Mouse (Mus musculus) stomach, postnatal 0 days (tissue): ENCODE results near the gene Ahr. TPM values are rescaled to one million over a fixed set of nuclear protein-coding genes. Genes with fewer than 3 reads are reported as not detected.

Experiments
- ATAC-seq: fragments of 200-750 bp; cut with Nextera tagmentation; 2 replicates; pipeline ENCODE4 v1.8.0; 2017; ENCODE audit not compliant: low FRiP score, low TSS enrichment
- DNase-seq: peaks from one replicate; pipeline ENCODE4 v3.0.0-alpha.2; 2016; ENCODE audit warnings: low spot score
- H3K27ac ChIP-seq: fragments of 300-500 bp; sonication (generic); replicated peaks from 2 replicates; pipeline ENCODE4 v1.5.1; 2014; ENCODE audit warnings: mild to moderate bottlenecking, control low read depth
- H3K27me3 ChIP-seq: fragments of 300-500 bp; sonication (generic); 2 replicates; pipeline ENCODE4 v1.6.1; 2014; ENCODE audit warnings: low read length; ENCODE audit not compliant: control insufficient read depth, insufficient read depth
- H3K36me3 ChIP-seq: fragments of 300-500 bp; sonication (generic); 2 replicates; pipeline ENCODE4 v1.6.1; 2014; ENCODE audit warnings: low read length, mixed read lengths; ENCODE audit not compliant: control insufficient read depth, insufficient read depth
- H3K4me1 ChIP-seq: fragments of 300-500 bp; sonication (generic); replicated peaks from 2 replicates; pipeline ENCODE4 v1.6.1; 2014; ENCODE audit warnings: antibody characterized with exemption; ENCODE audit not compliant: control insufficient read depth, insufficient read depth
- H3K4me2 ChIP-seq: fragments of 300-500 bp; sonication (generic); replicated peaks from 2 replicates; pipeline ENCODE4 v1.6.1; 2014; ENCODE audit warnings: low read depth, mild to moderate bottlenecking, control low read depth, moderate library complexity
- H3K4me3 ChIP-seq: fragments of 300-500 bp; sonication (generic); 2 replicates; pipeline ENCODE4 v1.5.1; 2014; ENCODE audit warnings: low read depth, low read length, control low read depth
- H3K9ac ChIP-seq: fragments of 300-500 bp; sonication (generic); 2 replicates; pipeline ENCODE4 v1.6.1; 2014; ENCODE audit warnings: mild to moderate bottlenecking, low read length, control low read depth, mixed read lengths
- H3K9me3 ChIP-seq: fragments of 300-500 bp; sonication (generic); 2 replicates; pipeline ENCODE4 v1.6.1; 2016; ENCODE audit warnings: low read length; ENCODE audit not compliant: control insufficient read depth
- CTCF ChIP-seq: IDR thresholded peaks from 2 replicates; pipeline ENCODE4 v1.5.1; 2016; ENCODE audit warnings: antibody characterized with exemption, low read depth, mild to moderate bottlenecking, moderate library complexity
- EP300 ChIP-seq: optimal IDR thresholded peaks from 2 replicates; pipeline ENCODE3; 2016; ENCODE audit warnings: antibody characterized with exemption
- whole genome bisulfite sequencing: fragments of 180-500 bp; shearing (Covaris S2); extraction: QIAGEN DNeasy Blood & Tissue Kit; methylation state at CpG from one replicate; pipeline ENCODE4 v1.1.7; 2014; 5-methylcytosine and 5-hydroxymethylcytosine counted together
- polyA plus RNA-seq: library from polyadenylated mRNA; unstranded; fragments of >200 nt; fragmentation: Nextera tagmentation; extraction: Ambion mirVana; gene quantifications from 2 replicates; pipeline ENCODE4 v1.2.1, GENCODE M21; 2015

Ahr gene
- 8.2 and 9.2 TPM in 2 replicates for polyA plus RNA-seq

GRCm38 (mm10) chr12:35534754-35535236 is at the start of gene Ahr:
Gene Ahr (minus strand): TSS chr12:35535038.
- H3K27me3 ChIP-seq, result no peaks in the 10 kb centered on the region
- no peaks in the 10 kb centered on the region for H3K9me3 ChIP-seq
- peak within 1 kb of the TSS; percentile 96 for H3K27ac ChIP-seq
- H3K9ac ChIP-seq, result peak within 1 kb of the TSS; percentile 83
- TF ChIP-seq EP300 (no peak), CTCF (no peak)
- H3K4me2 ChIP-seq, result peak within 1 kb of the TSS; percentile 88
- peak; percentile 95 for DNase-seq
- ATAC-seq, result peak; percentile 97
- peak within 1 kb of the TSS; percentile 87 for H3K4me3 ChIP-seq
- WGBS, result 1% methylated on average over 44 of the region's 52 CpGs
- no peaks in the 10 kb centered on the region for H3K36me3 ChIP-seq
- no peaks in the 10 kb centered on the region for H3K4me1 ChIP-seq

- Histone ChIP-seq H3K4me3 (no peak overlapping the region), H3K9ac (no peak overlapping the region), H3K9me3 (no peaks in the 10 kb centered on the region), H3K4me1 (no peaks in the 10 kb centered on the region), H3K27ac (no peak overlapping the region), H3K4me2 (no peak overlapping the region), H3K27me3 (no peaks in the 10 kb centered on the region), H3K36me3 (no peaks in the 10 kb centered on the region)
- DNase-seq (no peak), ATAC-seq (no peak)
- TF ChIP-seq CTCF (no peak), EP300 (no peak)
- WGBS, result 64% methylated on average over 4 of the region's 4 CpGs
Measured at GRCm38 (mm10) chr12:35578826-35579225, 44.0 kb upstream of the Ahr start.

- Histone ChIP-seq H3K27ac (no peak overlapping the region), H3K36me3 (no peaks in the 10 kb centered on the region), H3K9me3 (no peaks in the 10 kb centered on the region), H3K4me1 (no peaks in the 10 kb centered on the region), H3K27me3 (no peaks in the 10 kb centered on the region), H3K9ac (no peak overlapping the region), H3K4me2 (no peak overlapping the region), H3K4me3 (no peak overlapping the region)
- no peak for TF ChIP-seq EP300
- DNase-seq (no peak), ATAC-seq (no peak)
- WGBS, result 82% methylated on average over 4 of the region's 4 CpGs
Measured at GRCm38 (mm10) chr12:35576107-35576506, 41.3 kb upstream of the Ahr start.

- H3K4me3 ChIP-seq, result no peak overlapping the region
- TF ChIP-seq EP300, result no peak
- no peak for TF ChIP-seq CTCF
- no peaks in the 10 kb centered on the region for H3K4me1 ChIP-seq
- H3K36me3 ChIP-seq, result no peaks in the 10 kb centered on the region
- H3K27me3 ChIP-seq, result no peaks in the 10 kb centered on the region
- DNase-seq (no peak), ATAC-seq (no peak)
- H3K9ac ChIP-seq, result no peak overlapping the region
- H3K4me2 ChIP-seq, result no peak overlapping the region
- no peaks in the 10 kb centered on the region for H3K9me3 ChIP-seq
- 59% methylated on average over 2 of the region's 2 CpGs for WGBS
- no peak overlapping the region for H3K27ac ChIP-seq
Measured at GRCm38 (mm10) chr12:35573713-35574112, 38.9 kb upstream of the Ahr start.

GRCm38 (mm10) chr12:35562826-35563225 is 28.0 kb upstream of the Ahr start:
- no peak for ATAC-seq
- Histone ChIP-seq H3K27me3 (no peaks in the 10 kb centered on the region), H3K9me3 (no peaks in the 10 kb centered on the region), H3K9ac (no peak overlapping the region), H3K36me3 (no peaks in the 10 kb centered on the region), H3K4me2 (no peak overlapping the region), H3K4me3 (no peak overlapping the region), H3K27ac (no peak overlapping the region), H3K4me1 (no peaks in the 10 kb centered on the region)
- TF ChIP-seq EP300 (no peak), CTCF (no peak)
- no peak for DNase-seq
- WGBS, result 69% methylated on average over 3 of the region's 3 CpGs

GRCm38 (mm10) chr12:35558868-35559267 is 24.0 kb upstream of the Ahr start:
- H3K9me3 ChIP-seq, result no peaks in the 10 kb centered on the region
- H3K27ac ChIP-seq, result no peak overlapping the region
- DNase-seq, result no peak
- 84% methylated on average over 2 of the region's 2 CpGs for WGBS
- no peak for ATAC-seq
- TF ChIP-seq EP300, result no peak
- no peak for TF ChIP-seq CTCF
- no peak overlapping the region for H3K4me3 ChIP-seq
- no peaks in the 10 kb centered on the region for H3K4me1 ChIP-seq
- H3K27me3 ChIP-seq, result no peaks in the 10 kb centered on the region
- no peak overlapping the region for H3K4me2 ChIP-seq
- no peaks in the 10 kb centered on the region for H3K36me3 ChIP-seq
- H3K9ac ChIP-seq, result no peak overlapping the region
